Mouse (Mus musculus) liver, postnatal 0 days (tissue): ENCODE measurements around the gene Apba1.

ENCODE experiments used
- CTCF ChIP-seq: sonication (generic); IDR thresholded peaks from 2 replicates; pipeline ENCODE4 v1.5.1; 2016; ENCODE audit warnings: antibody characterized with exemption, low read depth
- EP300 ChIP-seq: IDR thresholded peaks from 2 replicates; pipeline ENCODE4 v1.6.1; 2016; ENCODE audit warnings: antibody characterized with exemption, low read depth, mild to moderate bottlenecking

DNA sequence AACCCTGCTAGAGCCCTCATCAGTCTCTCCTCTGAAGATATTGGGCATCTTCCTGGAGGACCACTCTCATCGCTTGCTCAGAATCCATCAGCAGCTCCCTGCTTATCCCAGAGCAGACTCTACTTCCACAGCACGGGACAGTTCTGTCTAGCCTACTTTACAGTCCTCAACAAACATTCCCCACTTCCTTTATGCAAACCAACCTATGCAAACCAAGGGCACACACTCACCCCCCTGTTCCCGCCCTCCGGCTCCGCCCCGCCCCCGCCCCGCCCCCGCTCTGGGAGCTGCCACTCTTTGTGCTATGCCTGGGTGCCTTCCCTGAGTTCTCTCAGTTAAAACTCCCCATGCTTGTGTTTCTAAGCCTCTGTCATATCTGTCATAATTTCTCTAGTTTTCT is 23.3 kb downstream of the Apba1 start:
- TF ChIP-seq CTCF (no peak), EP300 (no peak)
